Mouse (Mus musculus): ENCODE results near the gene P2ry12. TPM values are rescaled to one million over a fixed set of nuclear protein-coding genes. Genes with fewer than 3 reads are reported as not detected.
A peak's percentile ranks its signal among the peaks of the same experiment; 100 is the strongest.

Gene P2ry12
- polyA plus RNA-seq, 1 experiment from 2014 or later, result 4.9 TPM

DNA sequence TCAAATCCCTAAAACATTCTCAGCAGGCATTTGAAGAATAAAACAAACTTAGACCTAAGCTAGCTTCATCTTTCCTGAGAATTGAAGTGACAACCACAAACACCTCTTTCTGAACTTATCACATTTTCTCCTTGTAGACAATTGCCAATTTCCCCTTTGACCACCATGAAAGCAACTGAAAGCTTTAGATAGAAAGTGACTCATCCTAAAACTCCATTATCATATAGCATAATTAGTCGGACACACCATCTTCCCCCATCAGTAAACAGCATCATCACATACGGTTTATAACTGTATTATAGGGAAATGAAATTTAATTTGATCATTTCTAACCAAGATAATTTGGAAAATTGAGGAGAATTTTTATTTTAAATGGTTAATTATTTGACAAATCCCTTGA is 40.4 kb downstream of the P2ry12 start:
- no peaks in the 10 kb centered on the region for H3K9me3 ChIP-seq (replicated peaks; ENCODE audit: control insufficient read depth, low read length, poor library complexity, severe bottlenecking)
- H3K27me3 ChIP-seq (ENCODE audit: control insufficient read depth, insufficient read depth, low read depth, low read length), result no peaks in the 10 kb centered on the region
- H3K4me1 ChIP-seq (ENCODE audit: control insufficient read depth, insufficient read depth, low read length), result no peaks in the 10 kb centered on the region
- ATAC-seq, result no peak
- no peak overlapping the region for H3K9ac ChIP-seq (ENCODE audit: low read depth, low read length)
- no peak overlapping the region for H3K4me2 ChIP-seq (ENCODE audit: low read length)
- WGBS, result 93% methylated on average over 2 of the region's 2 CpGs
- no peak overlapping the region for H3K27ac ChIP-seq (ENCODE audit: low read length)
- no peak overlapping the region for H3K4me3 ChIP-seq (ENCODE audit: low read depth, low read length)
- no peaks in the 10 kb centered on the region for H3K36me3 ChIP-seq (ENCODE audit: control insufficient read depth, insufficient read depth, low read length)

DNA sequence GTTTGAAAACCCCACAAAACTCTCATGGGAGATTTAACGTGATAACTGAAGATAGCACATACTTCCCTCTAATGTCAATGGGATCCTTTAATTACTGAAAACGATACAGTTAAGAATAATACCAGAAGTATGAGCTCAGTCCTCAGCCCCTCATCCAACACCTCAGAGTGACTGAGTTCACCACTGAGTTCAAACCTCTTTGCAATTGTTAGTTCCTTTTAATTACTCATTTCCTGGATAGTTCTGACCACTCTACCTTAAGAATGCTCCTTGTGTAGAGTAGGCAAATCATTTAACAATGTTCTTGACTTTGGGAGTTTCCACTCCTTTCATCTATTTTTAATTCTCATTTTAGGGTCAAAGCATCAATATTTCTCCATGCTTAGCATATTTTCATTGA is 43.3 kb downstream of the P2ry12 start:
- Histone ChIP-seq H3K36me3 (ENCODE audit: control insufficient read depth, insufficient read depth, low read length) (no peaks in the 10 kb centered on the region), H3K9ac (ENCODE audit: low read depth, low read length) (no peak overlapping the region), H3K9me3 (replicated peaks; ENCODE audit: control insufficient read depth, low read length, poor library complexity, severe bottlenecking) (no peaks in the 10 kb centered on the region), H3K27me3 (ENCODE audit: control insufficient read depth, insufficient read depth, low read depth, low read length) (no peaks in the 10 kb centered on the region), H3K4me2 (ENCODE audit: low read length) (no peak overlapping the region), H3K27ac (ENCODE audit: low read length) (no peak overlapping the region), H3K4me3 (ENCODE audit: low read depth, low read length) (no peak overlapping the region), H3K4me1 (ENCODE audit: control insufficient read depth, insufficient read depth, low read length) (no peaks in the 10 kb centered on the region)
- WGBS, result 94% methylated on average over 2 of the region's 2 CpGs
- ATAC-seq, result no peak

DNA sequence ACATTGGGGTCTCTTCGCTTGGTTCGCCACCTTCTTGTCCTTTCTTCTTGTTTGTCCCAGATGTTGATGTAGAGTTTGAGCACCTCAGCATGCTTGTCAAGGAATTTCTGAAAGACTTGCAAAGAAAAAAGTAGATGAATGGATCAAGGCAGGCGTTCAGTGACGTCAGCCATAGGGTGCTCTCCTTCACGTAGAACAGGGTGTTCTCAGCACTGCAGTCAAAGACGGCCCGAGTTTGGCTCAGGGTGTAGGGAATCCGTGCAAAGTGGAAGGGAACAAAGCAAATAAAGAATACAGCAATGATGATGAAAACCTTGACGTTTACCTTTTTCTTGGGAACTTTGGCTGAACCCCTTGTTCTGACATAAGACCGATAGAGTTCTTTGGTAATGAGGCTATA is 45.5 kb downstream of the P2ry12 start:
- no peaks in the 10 kb centered on the region for H3K4me1 ChIP-seq (ENCODE audit: control insufficient read depth, insufficient read depth, low read length)
- ATAC-seq, result no peak
- no peaks in the 10 kb centered on the region for H3K36me3 ChIP-seq (ENCODE audit: control insufficient read depth, insufficient read depth, low read length)
- H3K9me3 ChIP-seq (replicated peaks; ENCODE audit: control insufficient read depth, low read length, poor library complexity, severe bottlenecking), result no peaks in the 10 kb centered on the region
- H3K4me2 ChIP-seq (ENCODE audit: low read length), result no peak overlapping the region
- 94% methylated on average over 10 of the region's 10 CpGs for WGBS
- H3K4me3 ChIP-seq (ENCODE audit: low read depth, low read length), result no peak overlapping the region
- H3K27me3 ChIP-seq (ENCODE audit: control insufficient read depth, insufficient read depth, low read depth, low read length), result no peaks in the 10 kb centered on the region
- H3K27ac ChIP-seq (ENCODE audit: low read length), result no peak overlapping the region
- H3K9ac ChIP-seq (ENCODE audit: low read depth, low read length), result no peak overlapping the region

DNA sequence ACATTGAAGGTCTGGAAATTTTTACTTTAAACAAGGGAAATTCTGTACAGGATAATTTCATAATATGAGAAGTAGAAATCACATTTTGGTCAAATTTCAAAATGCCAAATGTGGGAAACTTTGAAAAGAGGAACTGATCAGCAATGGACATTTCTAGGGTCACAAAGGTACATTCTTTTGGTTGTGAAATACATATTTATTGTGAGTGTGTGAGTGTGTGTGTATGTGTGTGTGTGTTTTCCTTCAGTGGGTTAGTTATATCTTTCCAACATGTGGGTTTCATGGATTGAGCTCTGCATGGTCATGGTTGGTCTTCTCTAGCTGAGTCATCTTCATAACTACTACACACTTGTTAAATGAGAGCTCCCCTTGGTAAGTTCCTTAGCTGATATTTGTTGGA is 50.3 kb downstream of the P2ry12 start:
- Histone ChIP-seq H3K4me2 (ENCODE audit: low read length) (no peak overlapping the region), H3K27ac (ENCODE audit: low read length) (no peak overlapping the region), H3K27me3 (ENCODE audit: control insufficient read depth, insufficient read depth, low read depth, low read length) (no peaks in the 10 kb centered on the region), H3K9me3 (replicated peaks; ENCODE audit: control insufficient read depth, low read length, poor library complexity, severe bottlenecking) (no peaks in the 10 kb centered on the region), H3K4me3 (ENCODE audit: low read depth, low read length) (no peak overlapping the region), H3K9ac (ENCODE audit: low read depth, low read length) (no peak overlapping the region), H3K36me3 (ENCODE audit: control insufficient read depth, insufficient read depth, low read length) (no peaks in the 10 kb centered on the region), H3K4me1 (ENCODE audit: control insufficient read depth, insufficient read depth, low read length) (no peaks in the 10 kb centered on the region)
- ATAC-seq, result no peak

DNA sequence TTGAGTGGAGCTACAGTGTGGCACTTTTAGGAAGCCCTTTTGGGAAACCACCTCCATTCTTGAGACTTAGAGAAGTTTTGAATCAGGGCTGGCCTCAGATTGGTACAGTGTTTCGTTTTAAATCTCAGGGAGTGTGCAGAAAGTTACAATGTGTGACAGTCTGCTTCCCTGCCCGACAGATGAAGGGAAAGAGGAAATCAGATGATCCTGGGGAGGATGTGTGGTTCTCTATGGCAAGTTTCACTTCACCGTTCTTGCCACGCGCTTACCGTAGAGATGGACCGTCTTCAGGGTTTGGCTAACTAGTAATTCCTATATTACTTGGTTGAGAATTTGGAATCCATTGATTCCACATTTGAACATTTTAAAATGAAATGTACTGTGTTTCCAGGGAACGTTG is 50.9 kb downstream of the P2ry12 start:
- Histone ChIP-seq H3K36me3 (ENCODE audit: control insufficient read depth, insufficient read depth, low read length) (no peaks in the 10 kb centered on the region), H3K27me3 (ENCODE audit: control insufficient read depth, insufficient read depth, low read depth, low read length) (no peaks in the 10 kb centered on the region), H3K27ac (ENCODE audit: low read length) (no peak overlapping the region), H3K4me2 (ENCODE audit: low read length) (no peak overlapping the region), H3K4me3 (ENCODE audit: low read depth, low read length) (no peak overlapping the region), H3K4me1 (ENCODE audit: control insufficient read depth, insufficient read depth, low read length) (no peaks in the 10 kb centered on the region), H3K9ac (ENCODE audit: low read depth, low read length) (no peak overlapping the region), H3K9me3 (replicated peaks; ENCODE audit: control insufficient read depth, low read length, poor library complexity, severe bottlenecking) (no peaks in the 10 kb centered on the region)
- 91% methylated on average over 8 of the region's 8 CpGs for WGBS
- ATAC-seq, result no peak

GRCm38 (mm10) chr3:59210727-59211126 is 51.9 kb downstream of the P2ry12 start, which contains the start of gene P2ry13:
TSS of gene P2ry13 (minus strand) at chr3:59210882.
- Histone ChIP-seq H3K4me2 (ENCODE audit: low read length) (no peak within 1 kb of the TSS), H3K36me3 (ENCODE audit: control insufficient read depth, insufficient read depth, low read length) (no peaks in the 10 kb centered on the region), H3K4me1 (ENCODE audit: control insufficient read depth, insufficient read depth, low read length) (no peaks in the 10 kb centered on the region), H3K4me3 (ENCODE audit: low read depth, low read length) (no peak within 1 kb of the TSS), H3K9me3 (replicated peaks; ENCODE audit: control insufficient read depth, low read length, poor library complexity, severe bottlenecking) (no peaks in the 10 kb centered on the region), H3K27ac (ENCODE audit: low read length) (no peak within 1 kb of the TSS), H3K27me3 (ENCODE audit: control insufficient read depth, insufficient read depth, low read depth, low read length) (no peaks in the 10 kb centered on the region), H3K9ac (ENCODE audit: low read depth, low read length) (no peak within 1 kb of the TSS)
- no peak for ATAC-seq
- 93% methylated on average over 6 of the region's 6 CpGs for WGBS

GRCm38 (mm10) chr3:59210089-59210488 is 52.6 kb downstream of the P2ry12 start:
- H3K27me3 ChIP-seq (ENCODE audit: control insufficient read depth, insufficient read depth, low read depth, low read length), result no peaks in the 10 kb centered on the region
- H3K4me1 ChIP-seq (ENCODE audit: control insufficient read depth, insufficient read depth, low read length), result no peaks in the 10 kb centered on the region
- ATAC-seq, result no peak
- no peak overlapping the region for H3K4me2 ChIP-seq (ENCODE audit: low read length)
- no peak overlapping the region for H3K9ac ChIP-seq (ENCODE audit: low read depth, low read length)
- no peak overlapping the region for H3K27ac ChIP-seq (ENCODE audit: low read length)
- no peak overlapping the region for H3K4me3 ChIP-seq (ENCODE audit: low read depth, low read length)
- no peaks in the 10 kb centered on the region for H3K36me3 ChIP-seq (ENCODE audit: control insufficient read depth, insufficient read depth, low read length)
- H3K9me3 ChIP-seq (replicated peaks; ENCODE audit: control insufficient read depth, low read length, poor library complexity, severe bottlenecking), result no peaks in the 10 kb centered on the region
- 77% methylated on average over 8 of the region's 8 CpGs for WGBS

- no peaks in the 10 kb centered on the region for H3K36me3 ChIP-seq (ENCODE audit: control insufficient read depth, insufficient read depth, low read length)
- peak; percentile 57 for ATAC-seq
- H3K4me2 ChIP-seq (ENCODE audit: low read length), result no peak overlapping the region
- no peak overlapping the region for H3K4me3 ChIP-seq (ENCODE audit: low read depth, low read length)
- no peaks in the 10 kb centered on the region for H3K4me1 ChIP-seq (ENCODE audit: control insufficient read depth, insufficient read depth, low read length)
- H3K27ac ChIP-seq (ENCODE audit: low read length), result no peak overlapping the region
- H3K9ac ChIP-seq (ENCODE audit: low read depth, low read length), result no peak overlapping the region
- WGBS, result 63% methylated on average over 4 of the region's 4 CpGs
- no peaks in the 10 kb centered on the region for H3K9me3 ChIP-seq (replicated peaks; ENCODE audit: control insufficient read depth, low read length, poor library complexity, severe bottlenecking)
- no peaks in the 10 kb centered on the region for H3K27me3 ChIP-seq (ENCODE audit: control insufficient read depth, insufficient read depth, low read depth, low read length)
Measured at GRCm38 (mm10) chr3:59208650-59209548, 53.8 kb downstream of the P2ry12 start.

- H3K27me3 ChIP-seq (ENCODE audit: control insufficient read depth, insufficient read depth, low read depth, low read length), result no peaks in the 10 kb centered on the region
- no peak overlapping the region for H3K4me3 ChIP-seq (ENCODE audit: low read depth, low read length)
- H3K36me3 ChIP-seq (ENCODE audit: control insufficient read depth, insufficient read depth, low read length), result no peaks in the 10 kb centered on the region
- no peaks in the 10 kb centered on the region for H3K4me1 ChIP-seq (ENCODE audit: control insufficient read depth, insufficient read depth, low read length)
- no peak for ATAC-seq
- no peak overlapping the region for H3K4me2 ChIP-seq (ENCODE audit: low read length)
- H3K27ac ChIP-seq (ENCODE audit: low read length), result no peak overlapping the region
- H3K9ac ChIP-seq (ENCODE audit: low read depth, low read length), result no peak overlapping the region
- 85% methylated on average over 4 of the region's 4 CpGs for WGBS
- no peaks in the 10 kb centered on the region for H3K9me3 ChIP-seq (replicated peaks; ENCODE audit: control insufficient read depth, low read length, poor library complexity, severe bottlenecking)
Measured at GRCm38 (mm10) chr3:59205941-59206340, 56.7 kb downstream of the P2ry12 start.
